Mouse (Mus musculus): ENCODE data around the gene Plcb3. TPM values are rescaled to one million over a fixed set of nuclear protein-coding genes. Genes with fewer than 3 reads are reported as not detected.
A peak's percentile ranks its signal among the peaks of the same experiment; 100 is the strongest.

The Plcb3 gene
- polyA plus RNA-seq (2012; fragmentation: generic; extraction: Trizol) = 51.7 TPM
- long read RNA-seq, experiment 1, full-length matches to known transcripts = 6 of 16 reads
- long read RNA-seq, experiment 1, partial matches to known transcripts = 6 of 16 reads
- long read RNA-seq, experiment 1, other reads (novel, unspliced or antisense) = 4 of 16 reads
- long read RNA-seq, experiment 2, full-length matches to known transcripts = 353 of 503 reads
- long read RNA-seq, experiment 2, partial matches to known transcripts = 71 of 503 reads
- long read RNA-seq, experiment 2, other reads (novel, unspliced or antisense) = 79 of 503 reads

DNA sequence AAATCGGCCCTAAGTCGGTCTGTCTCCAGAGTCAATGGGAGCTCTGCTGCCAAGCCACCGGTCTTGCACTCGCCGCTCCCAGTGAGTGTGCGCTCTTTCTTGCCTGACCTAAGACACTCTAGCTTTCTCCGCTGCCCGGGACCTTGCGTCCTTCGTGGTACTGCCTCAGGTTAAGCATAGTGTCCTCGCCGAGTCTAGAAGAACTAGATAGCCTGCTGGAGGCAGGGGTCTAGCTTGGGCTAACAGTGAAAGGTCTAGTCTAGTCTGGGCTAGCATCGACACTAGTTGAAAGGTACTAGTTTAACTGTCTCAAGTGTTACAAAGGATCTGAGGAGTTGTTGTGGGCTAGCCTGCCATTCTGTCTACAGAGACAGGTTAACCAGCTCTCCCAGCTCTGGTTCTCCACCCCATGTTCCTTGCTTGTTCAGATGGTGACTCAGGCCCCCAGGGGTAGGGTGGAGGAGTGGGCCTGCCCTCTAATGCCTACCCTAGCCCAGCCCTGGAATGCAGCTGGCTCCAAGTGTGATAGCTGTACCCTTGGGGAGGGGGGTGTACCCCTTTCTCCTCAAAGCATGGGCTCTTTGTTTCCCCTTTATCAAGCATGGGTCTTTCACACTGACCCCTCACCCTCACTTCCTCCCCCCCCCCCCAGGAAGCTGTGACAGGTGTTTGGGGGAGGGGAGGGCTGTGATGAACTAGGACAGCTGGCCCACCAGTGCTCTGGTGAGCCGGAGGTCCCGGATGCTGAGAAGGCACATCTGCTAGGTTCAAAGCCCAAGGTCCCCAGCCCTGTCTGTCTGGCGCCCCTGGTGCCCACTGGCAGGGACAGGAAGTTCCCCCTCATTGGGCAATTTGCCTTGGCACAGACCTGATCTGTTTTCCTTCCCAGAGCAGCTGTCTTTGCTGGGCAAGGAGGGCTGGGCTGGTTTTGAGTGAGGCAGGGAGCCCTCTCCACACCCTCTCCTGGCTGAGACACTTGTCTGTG is at the start of gene Plcb3:
TSS of gene Plcb3 (minus strand) at position 934 of the 985 bp plus-strand sequence.
- Histone ChIP-seq H3K79me2 (ENCODE audit: control insufficient read depth, insufficient read depth) (peaks cover 58% of the 10 kb centered on the region), H3K36me3 (ENCODE audit: control insufficient read depth, insufficient read depth) (peaks cover 27% of the 10 kb centered on the region), H3ac (ENCODE audit: control insufficient read depth, insufficient read length, low read depth) (peak within 1 kb of the TSS; percentile 90), H3K27me3 (ENCODE audit: control insufficient read depth, insufficient read depth, insufficient read length) (no peaks in the 10 kb centered on the region), H3K79me3 (ENCODE audit: low read depth) (peaks cover 31% of the 10 kb centered on the region), H3K4me3 (ENCODE audit: insufficient read depth, poor library complexity, severe bottlenecking) (peak within 1 kb of the TSS; percentile 99)
- TF ChIP-seq USF1 (IDR thresholded peaks at IDR 0.05; ENCODE audit: low read depth) = no peak
- TF ChIP-seq MYOD1 (IDR thresholded peaks at IDR 0.05; ENCODE audit: control insufficient read depth, insufficient read length, low read depth) = peak; percentile 96
- no peak for TF ChIP-seq FOSL1 (IDR thresholded peaks at IDR 0.05; ENCODE audit: insufficient read depth, low read length, poor library complexity, severe bottlenecking)
- TF ChIP-seq MAX (IDR thresholded peaks at IDR 0.05) = no peak
- TF ChIP-seq CEBPB (IDR thresholded peaks at IDR 0.05; ENCODE audit: low read depth) = peak; percentile 79
- TF ChIP-seq MYOG (IDR thresholded peaks at IDR 0.05; ENCODE audit: control insufficient read depth, extremely low read depth, insufficient read length) = no peak
- peak; percentile 29 for TF ChIP-seq CTCF (IDR thresholded peaks at IDR 0.05; ENCODE audit: control insufficient read depth, insufficient read depth, insufficient read length)

DNA sequence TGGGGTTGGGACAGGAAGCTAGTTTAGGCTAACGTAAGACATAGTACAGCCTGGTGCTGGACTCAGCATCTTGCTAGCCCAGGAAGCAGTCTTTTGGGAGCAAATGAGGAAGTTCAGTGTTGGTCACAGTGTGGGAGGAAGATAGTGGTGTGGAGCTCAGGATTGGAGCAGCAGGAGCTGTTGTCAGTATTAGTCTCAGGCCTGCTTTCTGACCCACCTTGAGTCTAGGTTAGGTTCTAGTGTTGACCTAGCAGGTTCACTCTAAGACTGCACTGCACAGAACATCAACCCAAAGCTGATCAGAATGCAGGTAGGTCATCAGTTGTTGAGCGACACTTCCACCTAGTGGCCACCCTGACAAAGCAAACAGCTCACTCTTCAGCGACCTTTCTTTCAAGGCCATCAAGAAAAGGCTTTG is 44.0 kb upstream of the Plcb3 start:
- peaks cover 70% of the 10 kb centered on the region for H3K36me3 ChIP-seq (ENCODE audit: control insufficient read depth, insufficient read depth)
- H3ac ChIP-seq (ENCODE audit: control insufficient read depth, insufficient read length, low read depth) = no peak overlapping the region
- no peak for TF ChIP-seq CEBPB (IDR thresholded peaks at IDR 0.05; ENCODE audit: low read depth)
- TF ChIP-seq MAX (IDR thresholded peaks at IDR 0.05) = no peak
- no peak for TF ChIP-seq MYOG (IDR thresholded peaks at IDR 0.05; ENCODE audit: control insufficient read depth, extremely low read depth, insufficient read length)
- TF ChIP-seq CTCF (IDR thresholded peaks at IDR 0.05; ENCODE audit: control insufficient read depth, insufficient read depth, insufficient read length) = peak; percentile 23
- TF ChIP-seq USF1 (IDR thresholded peaks at IDR 0.05; ENCODE audit: low read depth) = no peak
- TF ChIP-seq FOSL1 (IDR thresholded peaks at IDR 0.05; ENCODE audit: insufficient read depth, low read length, poor library complexity, severe bottlenecking) = no peak
- no peak for TF ChIP-seq MYOD1 (IDR thresholded peaks at IDR 0.05; ENCODE audit: control insufficient read depth, insufficient read length, low read depth)
- no peaks in the 10 kb centered on the region for H3K79me2 ChIP-seq (ENCODE audit: control insufficient read depth, insufficient read depth)
- H3K79me3 ChIP-seq (ENCODE audit: low read depth) = no peaks in the 10 kb centered on the region
- H3K4me3 ChIP-seq (ENCODE audit: insufficient read depth, poor library complexity, severe bottlenecking) = no peak overlapping the region
- H3K27me3 ChIP-seq (ENCODE audit: control insufficient read depth, insufficient read depth, insufficient read length) = no peaks in the 10 kb centered on the region

DNA sequence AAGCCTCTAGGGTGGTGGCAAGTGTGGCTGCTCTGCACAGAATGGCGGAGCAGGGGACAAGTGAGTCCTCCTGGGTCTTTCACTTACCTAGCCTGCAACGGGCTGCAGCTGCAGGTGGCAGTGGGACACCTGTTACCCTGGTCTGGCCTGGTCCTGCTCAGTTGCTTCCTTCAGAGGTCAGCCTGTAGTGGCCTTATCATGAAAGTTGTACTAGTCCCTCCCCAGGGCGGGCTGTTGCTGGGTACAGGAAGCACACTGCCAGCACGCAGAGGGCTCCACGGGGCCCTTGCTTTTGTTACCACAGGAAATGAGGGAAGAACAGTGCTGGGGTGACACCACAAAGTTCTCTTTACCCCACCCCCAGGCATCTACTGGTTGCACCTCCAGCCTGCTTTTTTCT is 42.9 kb upstream of the Plcb3 start, which contains the start of gene Fermt3:
TSS of gene Fermt3 (minus strand) at position 279 of the 400 bp plus-strand sequence.
- H3K4me3 ChIP-seq (ENCODE audit: insufficient read depth, poor library complexity, severe bottlenecking) = no peak within 1 kb of the TSS
- TF ChIP-seq USF1 (IDR thresholded peaks at IDR 0.05; ENCODE audit: low read depth) (no peak), CEBPB (IDR thresholded peaks at IDR 0.05; ENCODE audit: low read depth) (no peak), MYOG (IDR thresholded peaks at IDR 0.05; ENCODE audit: control insufficient read depth, extremely low read depth, insufficient read length) (no peak), MYOD1 (IDR thresholded peaks at IDR 0.05; ENCODE audit: control insufficient read depth, insufficient read length, low read depth) (no peak), MAX (IDR thresholded peaks at IDR 0.05) (no peak), CTCF (IDR thresholded peaks at IDR 0.05; ENCODE audit: control insufficient read depth, insufficient read depth, insufficient read length) (no peak), FOSL1 (IDR thresholded peaks at IDR 0.05; ENCODE audit: insufficient read depth, low read length, poor library complexity, severe bottlenecking) (no peak)
- peaks cover 60% of the 10 kb centered on the region for H3K36me3 ChIP-seq (ENCODE audit: control insufficient read depth, insufficient read depth)
- H3K27me3 ChIP-seq (ENCODE audit: control insufficient read depth, insufficient read depth, insufficient read length) = no peaks in the 10 kb centered on the region
- H3K79me3 ChIP-seq (ENCODE audit: low read depth) = no peaks in the 10 kb centered on the region
- no peak within 1 kb of the TSS for H3ac ChIP-seq (ENCODE audit: control insufficient read depth, insufficient read length, low read depth)
- no peaks in the 10 kb centered on the region for H3K79me2 ChIP-seq (ENCODE audit: control insufficient read depth, insufficient read depth)

DNA sequence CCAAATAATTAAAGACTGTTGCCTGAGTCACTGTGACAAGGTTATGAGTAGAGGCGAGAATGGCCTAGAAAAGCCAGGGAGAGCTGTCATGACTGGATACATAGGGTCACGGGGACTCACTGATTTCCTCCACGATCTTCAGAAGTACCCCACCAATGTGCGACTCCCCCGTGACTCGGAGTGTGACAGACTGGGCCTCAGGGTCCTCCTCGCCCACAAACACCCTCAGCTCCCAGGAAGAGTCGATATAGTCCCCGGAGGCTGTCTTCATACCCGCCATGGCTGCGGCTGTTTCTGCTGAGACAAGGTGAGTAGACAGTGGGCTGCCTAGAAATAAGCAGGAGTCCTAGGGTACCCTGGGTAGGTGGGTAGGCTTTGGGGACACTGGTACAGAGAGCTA is 42.3 kb upstream of the Plcb3 start:
- no peaks in the 10 kb centered on the region for H3K27me3 ChIP-seq (ENCODE audit: control insufficient read depth, insufficient read depth, insufficient read length)
- H3K36me3 ChIP-seq (ENCODE audit: control insufficient read depth, insufficient read depth) = peaks cover 53% of the 10 kb centered on the region
- H3K4me3 ChIP-seq (ENCODE audit: insufficient read depth, poor library complexity, severe bottlenecking) = no peak overlapping the region
- no peaks in the 10 kb centered on the region for H3K79me3 ChIP-seq (ENCODE audit: low read depth)
- H3ac ChIP-seq (ENCODE audit: control insufficient read depth, insufficient read length, low read depth) = no peak overlapping the region
- TF ChIP-seq FOSL1 (IDR thresholded peaks at IDR 0.05; ENCODE audit: insufficient read depth, low read length, poor library complexity, severe bottlenecking) (no peak), CEBPB (IDR thresholded peaks at IDR 0.05; ENCODE audit: low read depth) (no peak), MYOD1 (IDR thresholded peaks at IDR 0.05; ENCODE audit: control insufficient read depth, insufficient read length, low read depth) (no peak), MYOG (IDR thresholded peaks at IDR 0.05; ENCODE audit: control insufficient read depth, extremely low read depth, insufficient read length) (no peak), USF1 (IDR thresholded peaks at IDR 0.05; ENCODE audit: low read depth) (no peak), CTCF (IDR thresholded peaks at IDR 0.05; ENCODE audit: control insufficient read depth, insufficient read depth, insufficient read length) (no peak), MAX (IDR thresholded peaks at IDR 0.05) (no peak)
- no peaks in the 10 kb centered on the region for H3K79me2 ChIP-seq (ENCODE audit: control insufficient read depth, insufficient read depth)
